Mouse (Mus musculus) kidney, embryonic 15.5 days (tissue): Measurements from ENCODE around the gene Lurap1. TPM values are rescaled to one million over a fixed set of nuclear protein-coding genes. Genes with fewer than 3 reads are reported as not detected.

ENCODE experiments used
- ATAC-seq: fragments of 200-750 bp; cut with Nextera tagmentation; replicated peaks from 2 replicates; pipeline ENCODE4 v1.8.0; 2017; ENCODE audit warnings: moderate TSS enrichment; ENCODE audit not compliant: low FRiP score
- H3K27ac ChIP-seq: fragments of 300-500 bp; sonication (generic); 2 replicates; pipeline ENCODE4 v1.5.1; 2015; ENCODE audit warnings: mild to moderate bottlenecking, inconsistent platforms
- H3K27me3 ChIP-seq: fragments of 300-500 bp; sonication (generic); 2 replicates; pipeline ENCODE4 v1.6.1; 2015; ENCODE audit warnings: inconsistent platforms
- H3K36me3 ChIP-seq: fragments of 300-500 bp; sonication (generic); 2 replicates; pipeline ENCODE4 v1.6.1; 2015; ENCODE audit warnings: inconsistent platforms
- H3K4me1 ChIP-seq: fragments of 300-500 bp; sonication (generic); 2 replicates; pipeline ENCODE4 v1.6.1; 2015; ENCODE audit warnings: inconsistent platforms
- H3K4me2 ChIP-seq: fragments of 300-500 bp; sonication (generic); 2 replicates; pipeline ENCODE4 v1.6.1; 2015; ENCODE audit warnings: moderate library complexity, mild to moderate bottlenecking, inconsistent platforms
- H3K4me3 ChIP-seq: fragments of 300-500 bp; sonication (generic); replicated peaks from 2 replicates; pipeline ENCODE4 v1.5.1; 2015; ENCODE audit warnings: mild to moderate bottlenecking, inconsistent platforms
- H3K9ac ChIP-seq: fragments of 300-500 bp; sonication (generic); 2 replicates; pipeline ENCODE4 v1.6.1; 2015; ENCODE audit warnings: mild to moderate bottlenecking, inconsistent platforms
- H3K9me3 ChIP-seq: fragments of 300-500 bp; sonication (generic); replicated peaks from 2 replicates; pipeline ENCODE4 v1.6.1; 2016; ENCODE audit warnings: inconsistent platforms
- WGBS: fragments of 180-500 bp; shearing (Covaris S2); methylation state at CpG from one replicate; pipeline ENCODE4 v1.1.7; 2015; ENCODE audit warnings: mixed read lengths; 5-methylcytosine and 5-hydroxymethylcytosine counted together
- polyA plus RNA-seq: library from polyadenylated mRNA; unstranded; fragments of >200 nt; fragmentation: Nextera tagmentation; extraction: Ambion mirVana; gene quantifications from 2 replicates; pipeline ENCODE4 v1.2.1, GENCODE M21; 2015

Gene Lurap1
- polyA plus RNA-seq, 1 experiment from 2014 or later, result 2.7 TPM

DNA sequence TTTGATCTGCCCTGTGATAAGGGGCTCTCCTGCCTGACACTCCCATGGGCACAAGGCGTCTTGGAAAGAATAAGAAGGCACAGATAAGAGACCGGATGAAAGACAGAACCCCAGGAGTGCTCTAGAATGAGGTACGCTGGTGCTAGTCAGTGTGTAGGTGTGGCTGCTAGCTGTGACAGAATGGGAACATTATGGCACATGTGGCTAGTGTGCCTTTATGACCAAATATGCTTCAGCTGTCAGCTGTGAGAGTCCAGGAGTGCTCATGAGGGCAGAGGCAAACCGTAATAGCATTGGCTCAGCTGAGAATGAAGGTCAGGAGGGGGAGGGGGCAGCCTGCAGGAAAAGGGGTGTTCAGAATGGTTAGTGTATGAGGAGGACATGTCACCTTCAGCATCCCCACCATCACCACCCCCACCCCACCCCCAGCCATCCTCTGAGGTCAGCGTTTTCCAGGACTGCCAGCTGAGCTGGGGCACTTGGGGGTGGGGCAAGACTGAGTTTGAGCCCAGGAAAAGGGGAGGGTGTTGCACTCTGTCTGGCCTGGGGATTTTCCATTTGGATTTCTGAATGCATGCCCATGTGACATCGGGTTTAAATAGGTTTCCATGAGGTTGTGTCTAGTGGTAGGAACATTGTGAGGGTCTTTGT lies 23.5 kb upstream of the Lurap1 start:
- peaks cover 39% of the 10 kb centered on the region for H3K4me1 ChIP-seq
- 52% methylated on average over 6 of the region's 6 CpGs for WGBS
- no peak overlapping the region for H3K4me2 ChIP-seq
- no peak for ATAC-seq
- H3K9me3 ChIP-seq, result no peaks in the 10 kb centered on the region
- H3K36me3 ChIP-seq, result no peaks in the 10 kb centered on the region
- no peak overlapping the region for H3K9ac ChIP-seq
- no peaks in the 10 kb centered on the region for H3K27me3 ChIP-seq
- peak overlapping the region; percentile 92; the same call in 1 of the 2 replicates for H3K27ac ChIP-seq
- H3K4me3 ChIP-seq, result no peak overlapping the region

- no peaks in the 10 kb centered on the region for H3K27me3 ChIP-seq
- H3K36me3 ChIP-seq, result no peaks in the 10 kb centered on the region
- H3K9me3 ChIP-seq, result no peaks in the 10 kb centered on the region
- H3K9ac ChIP-seq, result no peak overlapping the region
- no peak for ATAC-seq
- H3K27ac ChIP-seq, result no peak overlapping the region
- H3K4me2 ChIP-seq, result no peak overlapping the region
- H3K4me1 ChIP-seq, result peaks cover 41% of the 10 kb centered on the region
- 90% methylated on average over 4 of the region's 4 CpGs for WGBS
- H3K4me3 ChIP-seq, result no peak overlapping the region
Observed at GRCm38 (mm10) chr4:116173752-116174151, 22.6 kb upstream of the Lurap1 start.

DNA sequence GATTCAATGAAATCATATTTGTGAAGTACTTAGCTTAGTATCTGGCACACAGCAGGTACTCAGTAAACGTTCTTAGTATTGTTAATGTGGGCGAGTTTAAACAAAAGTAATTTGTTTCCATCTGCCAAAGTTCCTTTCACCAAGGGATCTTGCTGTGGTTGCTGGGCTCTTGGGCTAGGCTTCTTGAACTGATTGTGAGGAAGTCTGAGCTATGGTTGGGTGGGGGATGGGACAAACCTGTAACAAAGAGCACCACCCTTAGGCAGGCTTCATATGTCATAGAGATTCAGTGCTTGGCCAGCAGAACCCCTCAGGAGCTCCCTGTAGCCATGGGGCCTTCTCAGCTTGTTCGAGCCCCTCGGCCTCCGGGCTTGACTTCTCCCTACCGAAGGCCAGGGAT lies 21.9 kb upstream of the Lurap1 start, which contains the start of the genes 1700042G07Rik and Gm49337:
Gene 1700042G07Rik (plus strand): TSS at position 301 of the 400 bp plus-strand sequence.
Gene Gm49337 (plus strand): TSS at position 313 of the 400 bp plus-strand sequence.
- no peak for ATAC-seq
- H3K27ac ChIP-seq, result no peak within 1 kb of the TSS
- WGBS, result 92% methylated on average over 6 of the region's 6 CpGs

GRCm38 (mm10) chr4:116169353-116169672 lies 18.2 kb upstream of the Lurap1 start:
- H3K27ac ChIP-seq, result no peak overlapping the region
- H3K4me2 ChIP-seq, result no peak overlapping the region
- H3K36me3 ChIP-seq, result no peaks in the 10 kb centered on the region
- H3K27me3 ChIP-seq, result no peaks in the 10 kb centered on the region
- H3K4me3 ChIP-seq, result no peak overlapping the region
- ATAC-seq, result peak; percentile 19; the same call in 1 of the 2 replicates
- H3K9me3 ChIP-seq, result no peaks in the 10 kb centered on the region
- WGBS, result 76% methylated on average over 3 of the region's 3 CpGs
- peaks cover 20% of the 10 kb centered on the region for H3K4me1 ChIP-seq
- H3K9ac ChIP-seq, result no peak overlapping the region

More for the DNA sequence above, 21.9 kb upstream of the Lurap1 start, which contains the start of the genes 1700042G07Rik and Gm49337:
- Histone ChIP-seq H3K9ac (no peak within 1 kb of the TSS), H3K36me3 (no peaks in the 10 kb centered on the region), H3K4me2 (no peak within 1 kb of the TSS), H3K4me1 (peaks cover 41% of the 10 kb centered on the region), H3K9me3 (no peaks in the 10 kb centered on the region), H3K4me3 (no peak within 1 kb of the TSS), H3K27me3 (no peaks in the 10 kb centered on the region)

GRCm38 (mm10) chr4:116168617-116169352 lies 17.6 kb upstream of the Lurap1 start:
- H3K4me1 ChIP-seq, result peaks cover 18% of the 10 kb centered on the region
- WGBS, result 82% methylated on average over 7 of the region's 8 CpGs
- H3K4me3 ChIP-seq, result no peak overlapping the region
- no peak overlapping the region for H3K27ac ChIP-seq
- H3K9ac ChIP-seq, result no peak overlapping the region
- no peak overlapping the region for H3K4me2 ChIP-seq
- no peaks in the 10 kb centered on the region for H3K36me3 ChIP-seq
- ATAC-seq, result peak; percentile 45; the same call in 1 of the 2 replicates
- H3K27me3 ChIP-seq, result no peaks in the 10 kb centered on the region
- H3K9me3 ChIP-seq, result no peaks in the 10 kb centered on the region

DNA sequence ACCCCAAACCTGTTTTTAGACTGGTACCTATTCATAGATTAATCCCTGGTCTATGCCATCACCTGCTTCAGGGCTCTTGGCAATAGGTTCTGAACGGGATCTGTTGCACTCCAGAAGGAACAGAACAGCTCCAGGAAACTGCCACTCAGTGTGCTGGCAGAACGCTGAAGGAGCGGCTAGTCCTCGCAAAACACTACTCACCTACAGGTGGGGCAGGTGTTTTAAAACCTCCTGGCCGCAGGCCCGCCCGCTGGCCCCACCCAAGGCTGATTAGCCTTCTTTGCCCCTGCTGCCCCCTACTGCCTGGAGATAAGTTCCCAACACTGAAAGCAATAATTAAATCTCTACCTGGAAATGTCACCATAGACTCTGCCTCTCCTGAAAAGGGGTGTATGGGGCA lies 16.3 kb upstream of the Lurap1 start, which contains the start of gene Tspan1:
Gene Tspan1 (minus strand): TSS at position 198 of the 400 bp plus-strand sequence.
- Histone ChIP-seq H3K4me2 (no peak within 1 kb of the TSS), H3K36me3 (no peaks in the 10 kb centered on the region), H3K27me3 (no peaks in the 10 kb centered on the region), H3K27ac (no peak within 1 kb of the TSS), H3K4me3 (no peak within 1 kb of the TSS), H3K9ac (no peak within 1 kb of the TSS), H3K4me1 (peaks cover 21% of the 10 kb centered on the region), H3K9me3 (no peaks in the 10 kb centered on the region)
- no peak for ATAC-seq
- WGBS, result 37% methylated on average over 7 of the region's 7 CpGs

DNA sequence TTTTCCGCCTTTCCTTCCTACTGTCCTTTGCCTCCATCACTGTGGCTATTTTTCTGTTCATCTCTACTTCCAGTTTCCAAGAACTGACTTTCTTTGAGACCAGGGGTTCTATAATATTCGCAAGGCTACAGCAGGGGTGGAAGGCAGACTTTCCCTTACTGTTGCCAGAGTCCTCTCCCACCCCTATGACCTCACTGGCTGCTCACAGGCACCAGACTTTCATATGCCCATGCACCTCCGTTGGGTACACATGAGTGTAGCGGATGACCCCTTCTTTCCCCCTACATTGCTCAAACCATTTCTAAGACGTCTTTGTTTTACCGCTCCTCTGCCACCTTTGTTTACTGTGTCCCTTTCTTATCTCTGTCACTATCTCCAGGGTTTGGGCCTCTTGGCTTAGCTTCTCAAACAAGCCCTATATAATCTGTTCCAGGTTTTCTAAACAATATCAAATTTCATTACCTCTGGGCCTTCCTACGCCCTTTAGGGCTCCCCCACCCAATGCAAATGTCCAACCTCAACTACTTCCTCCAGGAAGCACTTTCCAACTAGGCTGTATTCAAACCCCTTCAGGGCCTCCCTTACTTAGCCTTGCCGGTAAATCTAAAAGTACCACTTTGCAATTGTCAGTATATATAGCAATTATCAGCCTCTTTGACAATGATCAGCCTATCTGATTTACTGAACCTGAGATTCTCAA lies 14.7 kb upstream of the Lurap1 start:
- no peaks in the 10 kb centered on the region for H3K27me3 ChIP-seq
- no peak overlapping the region for H3K4me2 ChIP-seq
- H3K27ac ChIP-seq, result no peak overlapping the region
- no peak overlapping the region for H3K9ac ChIP-seq
- H3K4me3 ChIP-seq, result no peak overlapping the region
- H3K9me3 ChIP-seq, result no peaks in the 10 kb centered on the region
- H3K36me3 ChIP-seq, result 0 out of 2 replicates have a peak, but pooled peaks cover 4% of the 10 kb centered on the region
- 52% methylated on average over 8 of the region's 8 CpGs for WGBS
- no peak for ATAC-seq
- H3K4me1 ChIP-seq, result peaks cover 26% of the 10 kb centered on the region

DNA sequence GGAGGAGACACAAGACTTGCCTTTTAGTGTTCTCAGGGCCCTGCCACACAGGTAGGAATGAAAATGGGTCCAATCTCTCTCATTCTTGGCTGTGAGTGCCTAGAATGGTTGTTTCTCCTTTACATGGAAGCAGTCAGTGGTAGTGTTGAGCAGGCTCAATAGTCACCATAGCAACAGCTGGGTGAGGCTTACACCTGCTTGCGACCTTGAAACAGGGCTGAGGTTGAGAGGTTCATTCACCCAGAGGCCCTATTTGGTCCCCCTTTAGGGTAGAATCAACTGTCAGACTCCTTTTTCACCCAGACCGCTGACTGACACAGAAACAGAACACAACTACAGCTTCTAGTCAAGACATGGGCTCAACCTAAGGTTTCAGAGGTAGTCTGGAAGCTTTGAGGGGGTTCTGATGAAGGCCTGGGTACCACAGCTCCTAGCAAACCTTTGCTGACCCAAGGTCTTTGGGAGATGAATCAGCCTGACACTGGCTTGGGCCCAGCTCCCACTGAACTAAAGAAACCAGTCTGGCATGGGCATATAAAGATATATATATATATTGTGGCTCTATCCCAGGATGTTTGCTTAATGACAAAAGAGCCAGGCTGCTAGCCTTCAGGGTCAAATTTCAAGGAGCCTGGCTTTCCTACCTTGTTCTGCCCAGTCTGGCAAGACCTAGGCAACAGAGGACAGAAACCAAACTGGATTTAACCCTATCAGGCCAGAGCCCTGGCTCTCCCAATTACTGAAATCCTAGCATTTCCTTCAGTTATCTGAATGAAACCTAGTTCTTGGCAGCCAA lies 13.8 kb upstream of the Lurap1 start:
- 78% methylated on average over 2 of the region's 2 CpGs for WGBS
- H3K4me1 ChIP-seq, result peaks cover 33% of the 10 kb centered on the region
- H3K36me3 ChIP-seq, result peaks cover 8% of the 10 kb centered on the region
- no peaks in the 10 kb centered on the region for H3K27me3 ChIP-seq
- H3K27ac ChIP-seq, result peak overlapping the region; percentile 15; the same call in 1 of the 2 replicates
- H3K9ac ChIP-seq, result no peak overlapping the region
- H3K4me3 ChIP-seq, result no peak overlapping the region
- no peak overlapping the region for H3K4me2 ChIP-seq
- no peak for ATAC-seq
- H3K9me3 ChIP-seq, result no peaks in the 10 kb centered on the region

DNA sequence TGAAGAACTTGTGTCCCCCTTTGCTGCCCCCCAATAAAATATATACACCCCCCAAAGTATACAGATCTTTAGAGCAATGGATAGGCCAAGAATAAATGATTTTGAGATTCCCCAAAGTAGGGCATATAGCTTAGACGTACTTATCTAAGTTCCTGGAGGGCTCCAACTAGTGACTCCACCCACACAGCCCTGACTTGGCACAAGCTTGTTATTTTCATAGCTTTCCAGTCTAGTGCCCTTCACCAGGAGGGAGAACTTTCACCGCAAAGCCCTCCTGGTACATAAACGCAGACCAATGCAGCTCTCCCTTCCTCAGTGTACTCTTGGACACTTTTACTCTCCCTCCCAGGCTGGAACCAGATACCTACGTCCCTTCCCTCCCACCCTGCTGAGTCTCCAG lies 11.0 kb upstream of the Lurap1 start:
- Histone ChIP-seq H3K36me3 (peaks cover 37% of the 10 kb centered on the region), H3K27me3 (no peaks in the 10 kb centered on the region), H3K27ac (peak overlapping the region; percentile 10; the same call in 1 of the 2 replicates), H3K4me3 (no peak overlapping the region), H3K9me3 (no peaks in the 10 kb centered on the region), H3K4me2 (no peak overlapping the region), H3K9ac (no peak overlapping the region), H3K4me1 (peaks cover 32% of the 10 kb centered on the region)
- no peak for ATAC-seq
- 59% methylated on average over 4 of the region's 4 CpGs for WGBS

- Histone ChIP-seq H3K27me3 (no peaks in the 10 kb centered on the region), H3K4me2 (no peak overlapping the region), H3K9me3 (no peaks in the 10 kb centered on the region), H3K9ac (no peak overlapping the region), H3K4me1 (peaks cover 26% of the 10 kb centered on the region), H3K27ac (no peak overlapping the region), H3K36me3 (peaks cover 50% of the 10 kb centered on the region), H3K4me3 (no peak overlapping the region)
- 57% methylated on average over 3 of the region's 3 CpGs for WGBS
- ATAC-seq, result peak; percentile 31; the same call in 1 of the 2 replicates
Observed at GRCm38 (mm10) chr4:116160769-116161168, 9.6 kb upstream of the Lurap1 start.

GRCm38 (mm10) chr4:116159912-116160311 lies 8.8 kb upstream of the Lurap1 start:
- Histone ChIP-seq H3K9me3 (no peaks in the 10 kb centered on the region), H3K4me2 (no peak overlapping the region), H3K4me3 (no peak overlapping the region), H3K9ac (no peak overlapping the region), H3K27ac (0 out of 2 replicates have a peak overlapping the region, but pooled peaks have one; percentile 3), H3K4me1 (peaks cover 19% of the 10 kb centered on the region; the same call in 1 of the 2 replicates), H3K36me3 (peaks cover 59% of the 10 kb centered on the region), H3K27me3 (no peaks in the 10 kb centered on the region)
- 76% methylated on average over 3 of the region's 3 CpGs for WGBS
- no peak for ATAC-seq
